Mouse (Mus musculus) frontal cortex, adult 2 months (tissue): ENCODE measurements around the gene C1qtnf2. TPM values are rescaled to one million over a fixed set of nuclear protein-coding genes. Genes with fewer than 3 reads are reported as not detected.

Experiments used
- DNase-seq, 2 experiments: peaks; one replicate each; pipeline ENCODE4 v3.0.0; 2022; ENCODE audit warnings: low spot score in 1 of 2; ENCODE audit errors: extremely low spot score in 1 of 2
- polyA plus RNA-seq: library from polyadenylated mRNA; depleted of rRNA; stranded (reverse); fragments of >200 nt; gene quantifications from 2 replicates; pipeline ENCODE4 v1.2.3, GENCODE M21; 2012; rRNA removed

C1qtnf2 gene
- polyA plus RNA-seq, 1 experiment = 3.5 TPM

DNA sequence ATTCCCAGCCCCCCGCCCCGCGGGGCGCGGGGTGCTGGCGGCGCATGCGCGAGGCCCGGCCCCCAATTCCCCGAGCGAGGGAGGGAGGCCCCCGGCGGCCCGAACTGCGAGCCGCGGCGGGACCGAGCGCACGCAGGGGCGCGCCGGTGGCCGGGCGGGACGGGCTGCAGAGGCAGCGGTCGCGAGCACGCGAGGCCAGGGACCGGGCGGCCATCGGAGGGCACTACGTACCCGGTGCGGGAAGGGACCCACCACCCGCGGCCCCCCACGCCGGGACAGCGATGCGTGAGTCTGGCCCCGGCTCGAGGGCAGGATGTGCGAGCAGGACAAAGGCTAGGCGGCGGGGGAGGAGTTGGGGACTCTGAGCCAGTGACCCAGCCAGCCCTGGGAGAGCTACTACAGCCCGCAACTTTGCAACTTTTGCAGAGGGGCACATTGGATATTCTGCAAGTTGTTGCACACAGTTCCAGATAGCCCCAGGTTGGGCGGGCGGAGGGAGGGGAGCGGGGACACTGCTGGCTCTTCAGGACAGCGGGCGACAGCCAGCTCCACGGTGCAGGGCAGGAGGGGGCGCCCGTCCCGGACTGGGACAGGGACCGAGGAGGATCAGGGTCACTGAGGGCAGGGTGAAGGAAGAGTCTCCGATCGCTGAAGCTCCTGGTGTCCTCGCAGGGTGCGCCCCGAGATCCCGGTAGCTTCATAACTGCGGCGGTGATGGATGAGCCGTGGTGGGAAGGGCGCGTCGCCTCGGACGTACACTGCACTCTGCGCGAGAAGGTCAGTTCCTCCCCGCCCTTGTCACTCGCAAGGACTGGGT is 54.8 kb downstream of the C1qtnf2 start, which contains the start of gene Ccnjl:
Gene Ccnjl (plus strand): TSS at position 102 of the 817 bp plus-strand sequence.
- no peak for DNase-seq

DNA sequence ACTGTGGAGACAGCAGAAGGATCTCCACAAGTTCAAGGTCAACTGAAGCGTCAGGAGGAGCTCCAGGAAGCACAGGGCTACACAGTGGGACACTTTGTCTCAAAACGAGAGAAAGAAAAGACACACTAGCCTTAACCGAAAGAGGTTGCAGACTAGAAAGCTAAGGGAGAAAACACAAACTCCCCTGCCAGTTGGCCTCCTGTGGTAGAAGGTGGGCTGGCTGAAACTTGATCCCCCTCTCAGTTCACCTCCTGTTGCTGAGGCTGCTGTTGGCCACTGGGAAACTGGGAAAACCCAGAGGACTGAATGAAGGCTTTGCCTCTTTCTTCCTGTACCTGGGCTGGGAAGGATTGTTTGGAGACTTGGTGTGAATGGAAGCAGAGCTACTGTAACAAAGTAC is 56.0 kb downstream of the C1qtnf2 start:
- no peak for DNase-seq

DNA sequence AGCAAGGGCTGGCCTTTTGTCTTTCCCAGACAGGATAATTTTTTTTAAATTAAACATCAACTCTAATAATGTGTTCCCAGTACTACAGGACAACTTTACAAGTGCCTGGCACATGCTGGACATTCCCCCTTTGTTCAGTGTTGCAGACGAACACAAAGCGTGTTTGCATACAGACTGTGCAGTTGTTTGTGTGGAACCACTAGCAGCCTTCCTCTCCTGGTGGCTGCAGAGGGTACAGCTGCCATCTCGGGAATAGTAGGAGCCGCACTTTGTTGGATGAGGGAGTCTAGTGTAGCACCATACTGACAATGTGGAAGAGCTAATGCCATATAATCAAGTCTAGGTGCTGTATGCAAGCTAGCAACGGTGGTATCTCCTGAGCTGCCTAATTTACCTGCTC is 57.5 kb downstream of the C1qtnf2 start:
- peak in 1 of 2 experiments; percentile 21 for DNase-seq

DNA sequence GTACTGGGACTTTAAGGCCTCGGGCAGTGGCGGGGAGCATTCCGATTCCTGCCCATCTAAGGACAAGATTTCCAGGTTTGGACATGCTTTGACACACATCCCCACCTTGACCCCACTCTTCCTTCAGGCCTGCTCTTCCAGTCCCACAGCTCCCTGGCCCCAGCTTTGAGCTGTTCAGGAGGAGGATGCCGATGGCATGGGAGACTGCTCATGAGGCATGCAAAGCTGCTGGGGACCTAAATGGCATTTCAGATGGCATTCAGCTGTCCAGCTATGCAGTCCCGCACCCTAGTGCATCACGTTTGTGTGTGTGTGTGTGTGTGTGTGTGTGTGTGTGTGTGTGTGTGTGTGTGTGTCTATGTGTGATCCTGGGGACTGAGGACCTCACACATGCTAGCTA is 63.0 kb downstream of the C1qtnf2 start:
- DNase-seq = no peak

DNA sequence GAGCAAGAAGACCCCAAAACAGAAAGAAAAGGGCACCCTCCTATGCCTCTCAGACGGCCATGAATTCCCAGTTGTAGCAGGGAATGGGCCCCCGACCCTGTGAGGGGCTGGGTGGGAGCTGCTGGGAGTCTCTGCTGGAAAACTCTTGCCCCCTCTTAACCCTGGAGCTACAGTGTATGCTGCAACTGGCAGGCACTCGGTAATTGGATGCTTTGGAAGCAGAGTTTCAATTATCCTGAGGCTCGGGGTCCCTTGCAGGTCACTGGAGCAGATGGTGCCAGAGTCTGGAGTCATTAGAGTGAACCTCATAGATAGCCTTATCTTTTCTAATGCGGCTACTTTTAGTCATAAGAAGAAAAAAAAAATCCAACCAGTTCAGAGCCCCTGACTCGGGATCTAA is 65.8 kb downstream of the C1qtnf2 start:
- DNase-seq = no peak

Other genes starting within 250 kb of the C1qtnf2 start
- 75.9 and 87.6 TPM in 2 replicates for gene Pttg1, start 48.0 kb upstream of the C1qtnf2 start, polyA plus RNA-seq
- 24.5 and 25.0 TPM in 2 replicates for gene Slu7, start 40.5 kb upstream of the C1qtnf2 start, polyA plus RNA-seq
- gene Ccnjl, start 54.5 kb downstream of the C1qtnf2 start, polyA plus RNA-seq = 1.5 and 2.2 TPM in 2 replicates
- 0.32 and 0.59 TPM in 2 replicates for gene 4933415A04Rik, start 112.8 kb downstream of the C1qtnf2 start, polyA plus RNA-seq
- gene Fabp6, start 127.3 kb downstream of the C1qtnf2 start, polyA plus RNA-seq = not detected in 2 replicates
- gene Pwwp2a, start 207.7 kb downstream of the C1qtnf2 start, polyA plus RNA-seq = 39.3 and 41.2 TPM in 2 replicates